Mouse (Mus musculus): Measurements from ENCODE around the gene Abi3bp.

DNA sequence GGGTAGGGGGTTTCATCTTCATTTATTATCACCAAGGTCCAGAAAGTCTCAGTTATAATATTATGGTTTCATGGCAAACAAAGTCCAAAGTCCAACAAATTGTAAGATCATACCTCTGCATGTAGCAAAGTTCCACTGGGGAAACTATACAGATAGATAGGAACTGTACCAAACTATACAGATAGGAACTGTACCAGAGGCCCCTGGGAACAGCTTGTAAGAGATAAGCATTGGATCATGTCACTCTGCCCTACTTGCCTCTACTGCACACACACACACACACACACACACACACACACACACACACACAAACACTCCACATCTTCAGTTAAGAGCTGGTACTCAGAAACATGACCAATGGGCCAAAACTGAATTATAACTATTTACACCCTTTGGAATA, 241.4 kb downstream of the Abi3bp start:
- TF ChIP-seq MYOD1 (IDR thresholded peaks at IDR 0.05; ENCODE audit: control insufficient read depth in 1 of 3, insufficient read length in 2 of 3, low read depth in 2 of 3), result no peak
- no peak for TF ChIP-seq MAX (IDR thresholded peaks at IDR 0.05; ENCODE audit: low read depth)
- TF ChIP-seq POLR2A (IDR thresholded peaks at IDR 0.05; ENCODE audit: insufficient read length, low read depth), result no peak
- TF ChIP-seq MYOG (IDR thresholded peaks at IDR 0.05; ENCODE audit: control insufficient read depth in 1 of 3, insufficient read depth in 1 of 3, insufficient read length in 2 of 3, low read depth in 2 of 3), result no peak
- TF ChIP-seq E2F4 (IDR thresholded peaks at IDR 0.05; ENCODE audit: insufficient read depth), result no peak
- TF ChIP-seq TCF12 (IDR thresholded peaks at IDR 0.05; ENCODE audit: insufficient read depth, poor library complexity, severe bottlenecking), result no peak
- TF ChIP-seq POLR2AphosphoS2 (IDR thresholded peaks at IDR 0.05; ENCODE audit: insufficient read length, low read depth), result no peak
- no peak for TF ChIP-seq CEBPB (IDR thresholded peaks at IDR 0.05; ENCODE audit: insufficient read depth, poor library complexity, severe bottlenecking)
